Mouse (Mus musculus): ENCODE results near the gene E330014E10Rik.
"Not testable (repeated sequence)": the region's sequence is repeated elsewhere in the genome, so short reads cannot be mapped to it uniquely, and the experiment has no call there.

The E330014E10Rik gene

DNA sequence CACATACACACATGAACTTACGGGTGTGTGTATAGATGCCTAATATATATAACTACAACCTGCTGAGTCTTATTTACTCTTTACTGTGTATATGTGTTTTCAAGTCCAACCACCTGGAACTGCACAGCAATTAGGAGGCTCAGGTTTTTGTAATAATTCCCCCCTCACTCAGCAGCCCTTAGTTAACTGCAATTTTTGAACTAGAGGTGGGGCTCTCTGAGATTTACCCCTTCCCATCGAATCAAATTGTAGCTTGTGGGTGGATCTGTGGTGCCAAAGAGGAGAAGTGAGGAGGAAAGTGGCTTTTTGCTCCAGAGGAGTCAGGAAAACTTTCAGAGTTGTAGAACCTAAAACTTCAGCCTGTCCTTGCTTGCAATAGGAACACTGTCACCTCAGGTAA is at the start of gene E330014E10Rik:
E330014E10Rik (plus strand) TSS at position 301 of the 400 bp plus-strand sequence.
- not testable (repeated sequence) for DNase-seq (ENCODE audit: low spot score in 2 of 2)

DNA sequence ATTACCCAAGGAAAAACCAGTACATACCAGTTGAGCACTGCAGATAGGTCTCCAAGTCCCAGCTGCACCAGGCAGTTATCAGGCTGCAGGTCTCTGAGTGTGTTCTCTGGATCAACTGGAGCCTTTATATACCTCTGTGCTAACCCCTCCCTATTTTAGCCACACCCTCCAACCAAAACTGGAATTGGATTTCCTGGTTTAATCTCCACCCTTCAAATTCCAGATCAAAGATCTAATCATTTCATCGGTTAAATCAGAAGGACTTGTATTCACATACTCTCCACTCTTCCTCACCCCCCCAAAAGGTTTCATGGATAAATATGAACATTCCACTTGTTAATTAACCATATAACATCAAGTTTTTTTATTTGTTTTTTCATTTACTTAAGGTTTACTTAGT is 39.7 kb upstream of the E330014E10Rik start, which contains the start of gene Gm7978:
Gm7978 (minus strand) TSS at position 101 of the 400 bp plus-strand sequence.
- DNase-seq (ENCODE audit: low spot score in 2 of 2) = not testable (repeated sequence)

GRCm38 (mm10) chr5:95741714-95742113 is 34.1 kb upstream of the E330014E10Rik start, which contains the start of gene Gm7982:
Gene Gm7982 (plus strand): TSS chr5:95742014.
- DNase-seq (ENCODE audit: low spot score in 2 of 2) = not testable (repeated sequence)

- DNase-seq (ENCODE audit: low spot score in 2 of 2) = not testable (repeated sequence)
These were observed 35.1 kb downstream of the E330014E10Rik start for GRCm38 (mm10) chr5:95810841-95811240.

GRCm38 (mm10) chr5:95836580-95836979 is 60.8 kb downstream of the E330014E10Rik start:
- no peak for DNase-seq (ENCODE audit: low spot score in 2 of 2)

GRCm38 (mm10) chr5:95854030-95854429 is 78.2 kb downstream of the E330014E10Rik start:
- DNase-seq (ENCODE audit: low spot score in 2 of 2) = no peak
